Mouse (Mus musculus) Muller cell, postnatal 12 days (primary cell): ENCODE data around the gene Klhdc7b.
"Not testable (repeated sequence)": the region's sequence is repeated elsewhere in the genome, so short reads cannot be mapped to it uniquely, and the experiment has no call there.

Experiments
- DNase-seq: peaks from one replicate; pipeline ENCODE4 v3.0.0-alpha.2; 2015; ENCODE audit errors: inconsistent ontology term

Klhdc7b gene

GRCm38 (mm10) chr15:89428136-89428790, 43.5 kb downstream of the Klhdc7b start:
- no peak for DNase-seq

GRCm38 (mm10) chr15:89428821-89429351, 44.2 kb downstream of the Klhdc7b start:
- no peak for DNase-seq

- DNase-seq: peak; percentile 96
Observed at GRCm38 (mm10) chr15:89429352-89430221, 44.9 kb downstream of the Klhdc7b start, which contains the start of the genes C730034F03Rik, Gm44502 and Chkb. Gene C730034F03Rik, plus strand, starts transcription at chr15:89429589. Gene Gm44502, minus strand, starts transcription at chr15:89429696. Gene Chkb, minus strand, starts transcription at chr15:89429908.

GRCm38 (mm10) chr15:89430341-89430740, 45.6 kb downstream of the Klhdc7b start:
- DNase-seq: no peak

- DNase-seq: not testable (repeated sequence)
Observed at GRCm38 (mm10) chr15:89430771-89431170, 46.1 kb downstream of the Klhdc7b start.

GRCm38 (mm10) chr15:89431271-89431670, 46.6 kb downstream of the Klhdc7b start:
- DNase-seq: no peak

GRCm38 (mm10) chr15:89431806-89432205, 47.1 kb downstream of the Klhdc7b start:
- no peak for DNase-seq

- no peak for DNase-seq
Observed at GRCm38 (mm10) chr15:89432946-89433345, 48.2 kb downstream of the Klhdc7b start.

- no peak for DNase-seq
Observed at GRCm38 (mm10) chr15:89434136-89434535, 49.4 kb downstream of the Klhdc7b start.

GRCm38 (mm10) chr15:89435878-89436277, 51.2 kb downstream of the Klhdc7b start:
- peak; percentile 11 for DNase-seq
